Mouse (Mus musculus) layer of hippocampus, adult 11-12 months (tissue): ENCODE results near the gene Bhmt2.

Experiments used
- DNase-seq: peaks from one replicate; pipeline ENCODE4 v3.0.0; 2022; ENCODE audit warnings: low spot score

Gene Bhmt2

DNA sequence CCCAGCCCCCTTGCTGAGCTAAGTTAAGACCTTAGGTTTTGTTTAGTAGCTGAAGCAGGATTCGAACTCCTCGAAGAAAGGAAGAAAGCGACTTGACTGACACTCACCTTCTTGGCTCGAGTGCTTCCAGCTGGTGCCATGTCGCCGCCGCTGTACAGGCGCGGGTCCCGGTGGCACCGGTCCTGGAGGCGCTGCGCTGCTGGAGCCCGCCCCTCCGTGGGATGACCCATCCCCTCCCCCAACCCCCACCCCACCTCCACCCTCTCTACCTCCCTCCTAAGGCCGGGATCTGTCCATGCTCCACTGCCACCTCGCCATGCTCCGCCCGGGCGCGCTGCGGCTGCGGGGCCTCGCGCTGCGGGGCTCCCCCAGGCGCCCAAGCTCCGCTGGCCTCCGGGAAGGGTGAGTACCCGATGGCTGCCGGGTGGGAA lies at the start of gene Bhmt2, which contains the start of gene Dmgdh:
Gene Bhmt2, minus strand, starts transcription at position 172 of the 431 bp plus-strand sequence.
Gene Dmgdh, plus strand, starts transcription at position 303 of the 431 bp plus-strand sequence.
- no peak for DNase-seq

DNA sequence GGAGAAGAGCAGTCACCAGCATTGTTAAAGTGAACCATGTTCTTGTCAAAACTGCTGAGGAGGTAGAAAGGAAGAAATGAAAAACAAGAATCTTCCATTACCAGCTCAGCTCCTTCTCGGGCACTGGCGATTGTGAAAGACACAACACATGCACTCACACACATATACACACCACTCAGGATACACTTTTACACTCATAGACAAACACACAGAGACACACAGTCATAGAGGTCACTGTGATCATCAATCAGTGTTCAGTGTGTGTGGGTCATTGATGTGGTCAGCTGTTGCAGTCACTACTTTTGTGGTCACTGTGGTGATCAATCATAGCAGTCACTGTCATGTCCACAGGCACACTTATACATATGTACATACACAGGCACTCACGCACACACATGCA lies 49.4 kb upstream of the Bhmt2 start:
- DNase-seq = no peak

DNA sequence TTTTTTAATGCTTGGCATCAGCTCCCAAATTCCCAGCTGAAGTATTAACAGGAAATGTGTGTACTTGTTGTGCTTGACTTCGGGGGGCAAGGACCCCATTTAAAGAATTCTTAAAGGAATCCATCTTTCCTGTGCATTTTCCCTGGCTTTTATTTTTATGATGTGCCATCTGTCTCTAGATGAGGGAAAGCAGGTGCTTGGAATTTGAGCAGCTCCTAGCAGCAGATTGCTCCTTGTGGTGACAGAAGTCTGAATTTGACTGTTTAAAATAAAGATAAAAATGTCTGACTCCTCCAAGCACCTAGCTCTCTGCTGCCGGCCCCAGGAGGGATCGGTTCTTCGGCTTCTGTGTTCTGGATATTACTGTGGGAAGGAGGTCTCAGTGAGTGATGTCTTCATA lies 47.8 kb upstream of the Bhmt2 start:
- DNase-seq = peak; percentile 43

DNA sequence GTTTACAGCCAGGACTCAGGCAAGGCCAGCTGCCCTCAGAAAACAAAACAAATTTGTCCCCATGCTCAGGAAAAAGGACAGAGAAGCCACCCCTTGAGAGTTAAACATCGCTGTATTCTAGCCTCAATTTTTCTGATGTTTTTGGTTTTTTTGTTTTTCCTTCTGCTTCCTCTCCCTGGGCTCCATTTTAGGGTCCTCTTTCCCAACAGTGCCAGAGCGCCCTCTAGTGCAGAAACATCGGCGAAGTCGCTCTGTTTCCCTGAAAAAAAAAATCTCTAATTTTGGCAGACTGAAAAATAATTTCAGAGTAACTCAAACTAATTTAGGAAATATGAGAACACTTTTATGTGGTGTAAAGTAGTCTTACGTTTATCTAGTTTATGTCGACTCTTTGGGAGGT lies 44.8 kb upstream of the Bhmt2 start:
- DNase-seq = peak; percentile 68

DNA sequence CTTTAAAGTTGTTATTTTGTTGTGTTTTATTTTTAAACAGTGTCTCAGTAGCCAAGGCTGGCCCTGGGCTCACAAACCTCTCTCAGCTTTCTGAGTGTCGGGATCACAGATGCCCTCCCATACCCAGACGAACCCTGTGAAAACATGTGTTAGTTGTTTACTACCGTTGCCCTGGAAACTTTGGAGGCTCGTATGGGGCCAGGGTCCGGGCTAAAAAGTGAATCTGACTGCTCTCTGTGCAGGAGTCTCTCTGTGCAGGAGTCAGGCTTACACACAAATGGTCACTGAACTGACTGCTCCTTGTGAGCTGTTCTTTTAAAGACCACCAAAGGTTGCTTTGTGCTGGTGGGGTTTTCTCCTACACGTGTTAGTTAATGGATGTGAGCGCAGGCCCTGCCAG lies 43.0 kb upstream of the Bhmt2 start:
- DNase-seq = no peak

DNA sequence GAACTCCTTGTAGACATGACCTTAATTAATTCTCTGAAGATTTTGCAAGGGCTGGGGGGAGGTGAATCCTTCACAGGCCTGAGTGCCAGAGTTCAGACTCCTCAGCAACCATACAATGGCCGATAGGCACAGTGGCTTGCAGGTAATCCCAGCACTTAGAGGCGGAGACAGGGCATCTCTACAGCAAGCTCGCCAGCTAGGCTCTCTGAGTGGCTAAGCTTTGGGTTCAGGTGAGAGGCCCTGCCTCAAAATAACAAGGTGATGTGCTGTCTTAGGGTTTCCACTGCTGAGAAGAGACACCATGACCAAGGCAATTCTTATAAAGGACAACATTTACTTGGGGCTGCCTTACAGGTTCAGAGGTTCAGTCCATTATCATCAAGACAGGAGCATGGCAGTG lies 39.7 kb upstream of the Bhmt2 start:
- DNase-seq = no peak

DNA sequence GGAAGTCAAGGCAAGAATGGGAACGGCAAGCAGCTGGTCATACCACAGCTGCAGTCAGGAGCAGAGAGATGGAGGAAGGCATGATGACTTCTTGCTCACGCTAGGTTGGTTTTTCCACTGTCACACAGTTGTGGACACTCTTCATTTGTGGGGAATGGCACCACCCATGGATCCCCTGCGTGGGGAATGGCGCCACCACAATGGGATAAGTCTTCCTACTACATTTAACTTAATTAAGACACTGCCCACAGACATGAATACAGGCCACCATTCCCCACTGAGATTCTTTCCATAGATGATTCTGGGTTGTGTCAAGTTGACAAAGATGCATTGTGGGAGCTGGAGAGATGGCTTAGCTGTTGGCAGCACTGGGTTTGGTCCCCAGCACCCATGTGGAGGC lies 38.3 kb upstream of the Bhmt2 start:
- DNase-seq = no peak

DNA sequence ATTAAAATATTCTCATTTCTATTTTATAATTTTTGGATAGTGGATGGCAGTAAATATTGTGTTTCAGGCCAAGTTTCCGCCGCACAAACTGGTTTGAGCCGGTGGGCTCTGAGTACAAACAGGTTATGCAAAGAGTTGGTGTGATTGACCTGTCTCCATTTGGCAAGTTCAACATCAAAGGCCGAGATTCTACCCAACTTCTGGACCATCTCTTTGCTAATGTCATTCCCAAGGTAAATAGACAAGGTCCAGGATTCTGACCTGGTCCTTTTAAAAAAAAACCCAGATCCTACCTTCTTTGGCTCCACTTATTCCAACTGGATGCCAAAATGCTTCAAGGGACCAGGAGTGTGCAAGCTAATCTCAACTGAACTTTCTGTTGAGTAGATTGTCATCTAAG lies 37.1 kb upstream of the Bhmt2 start:
- DNase-seq = no peak

DNA sequence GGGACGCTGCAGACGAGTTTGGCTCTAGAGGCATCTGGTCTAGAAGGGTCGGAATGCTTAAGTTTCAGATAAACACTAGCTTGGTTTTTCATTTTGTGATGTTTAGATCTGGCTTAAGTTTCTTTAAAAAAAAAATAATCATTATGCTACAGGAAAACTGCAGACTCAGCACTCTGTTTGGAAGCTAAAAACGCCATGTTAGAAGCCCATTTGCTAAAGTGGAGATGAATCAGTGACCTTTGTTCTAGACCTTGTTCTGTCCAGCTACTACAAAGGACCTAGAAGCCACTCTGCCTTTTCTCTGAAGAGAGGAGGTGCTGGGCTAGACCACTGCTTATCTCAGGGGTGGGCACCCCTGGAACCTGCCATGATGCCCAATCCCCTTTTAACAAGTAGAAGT lies 36.2 kb upstream of the Bhmt2 start:
- no peak for DNase-seq

DNA sequence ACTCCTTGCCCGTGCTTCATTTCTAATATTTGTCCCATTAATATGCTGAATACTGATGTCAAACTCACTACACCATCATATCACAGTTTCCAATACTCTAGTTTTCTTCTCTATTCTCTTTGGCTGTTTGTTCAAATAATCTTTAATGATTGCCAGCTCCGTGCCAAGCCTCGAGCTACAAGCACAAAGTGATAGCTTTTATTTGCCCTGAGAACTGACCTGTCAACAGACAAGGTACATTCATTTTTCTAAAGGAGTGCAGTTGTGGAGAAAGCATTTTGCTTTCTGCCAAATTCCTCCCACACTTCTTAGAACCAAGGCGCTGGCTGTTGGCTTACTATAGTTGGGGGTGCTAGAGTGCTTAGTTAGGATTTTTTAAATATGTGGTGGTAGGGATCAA lies 33.2 kb upstream of the Bhmt2 start:
- no peak for DNase-seq

DNA sequence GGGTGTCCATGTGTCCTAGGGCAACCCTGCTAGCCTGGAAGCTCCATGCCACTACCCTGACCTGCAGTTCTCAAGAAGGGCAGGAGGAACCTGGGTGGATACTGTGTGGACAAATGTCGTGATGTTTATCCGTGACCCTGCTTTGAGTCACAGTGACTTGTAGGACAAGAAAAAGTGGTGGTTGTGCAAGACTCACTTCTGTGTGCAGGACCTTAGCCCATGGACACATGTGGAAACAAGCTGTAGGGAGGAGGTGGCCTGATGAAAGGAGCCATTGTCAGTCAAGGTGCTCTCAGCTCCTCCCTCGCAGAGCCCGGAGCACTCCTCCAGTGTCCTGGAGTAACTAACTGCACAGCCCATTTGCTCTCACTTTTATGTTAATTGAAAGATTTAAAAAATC lies 31.6 kb upstream of the Bhmt2 start:
- DNase-seq = no peak

DNA sequence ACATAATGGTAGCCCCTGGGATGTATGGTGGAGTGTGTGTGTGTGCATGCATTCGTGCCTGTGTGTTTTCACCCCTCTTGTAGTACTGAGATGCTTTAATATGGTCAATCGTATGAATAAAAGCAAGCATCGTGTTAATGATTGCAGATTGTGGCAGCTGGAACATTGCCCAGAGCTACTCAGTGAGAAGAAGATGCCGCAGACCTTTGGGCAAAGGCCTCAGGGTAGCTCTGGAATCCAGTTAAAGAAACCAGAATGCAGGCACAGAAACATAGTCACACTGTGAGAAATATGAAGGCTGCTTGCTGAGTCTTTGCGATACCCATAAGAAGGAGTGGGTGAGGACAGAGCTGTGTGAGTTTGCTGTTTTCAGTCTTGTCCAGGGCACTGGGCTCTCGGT lies 24.8 kb upstream of the Bhmt2 start:
- no peak for DNase-seq

DNA sequence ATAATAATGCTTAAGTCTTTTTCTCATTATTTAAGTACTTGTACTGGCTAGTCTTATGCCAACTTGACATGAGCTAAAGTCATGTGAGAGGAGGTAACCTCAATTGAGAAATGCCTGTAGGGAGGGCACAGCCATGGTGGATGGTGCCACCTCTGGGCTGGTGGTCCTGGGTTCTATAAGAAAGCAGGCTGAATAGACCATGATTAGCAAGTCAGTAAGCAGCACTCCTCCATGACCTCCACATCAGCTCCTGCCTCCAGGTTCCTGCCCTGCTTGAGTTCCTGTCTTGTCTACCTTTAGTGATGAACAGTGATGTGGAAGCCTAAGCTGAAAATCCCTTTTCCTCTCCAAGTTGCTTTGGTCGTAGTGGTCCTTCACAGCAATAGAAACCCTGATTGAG lies 16.7 kb upstream of the Bhmt2 start:
- no peak for DNase-seq

DNA sequence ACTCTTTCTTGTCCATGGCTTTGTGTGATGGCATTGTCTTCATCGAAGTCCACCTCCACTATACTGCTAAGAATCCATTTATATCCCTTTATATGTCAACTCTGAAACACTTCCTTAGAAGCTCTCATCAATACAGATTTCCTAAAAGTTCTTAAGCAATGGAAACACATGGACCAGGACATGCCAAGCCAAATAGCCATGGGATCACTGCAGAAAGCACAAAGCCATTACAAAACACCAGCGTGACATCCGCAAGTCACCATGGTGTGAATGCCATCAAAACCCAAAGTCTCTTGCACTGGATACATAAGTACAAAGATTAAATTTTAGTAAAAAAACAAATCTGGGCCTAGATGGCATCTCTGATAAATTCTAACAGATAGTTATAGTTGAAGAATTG lies 15.5 kb upstream of the Bhmt2 start:
- DNase-seq = no peak

DNA sequence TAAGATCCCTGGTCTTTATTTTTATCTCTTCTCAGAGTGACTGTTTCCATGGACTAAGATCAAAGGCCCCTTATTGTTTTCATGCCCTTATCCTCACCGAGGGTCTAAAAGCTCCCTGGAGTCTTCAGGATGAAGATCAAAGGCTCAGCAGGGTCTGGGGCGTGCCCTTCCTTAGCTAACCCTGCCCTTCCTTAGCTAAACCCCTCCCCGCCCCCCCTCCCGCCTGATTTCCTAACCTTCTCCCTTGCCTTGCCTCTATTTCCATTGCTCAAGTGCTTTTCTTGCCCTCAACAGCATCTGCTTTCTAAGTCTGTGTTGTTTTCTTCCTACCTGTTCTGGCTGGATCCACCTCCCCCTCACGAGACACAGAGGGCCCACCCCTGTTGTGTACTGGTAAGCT lies 13.2 kb upstream of the Bhmt2 start:
- no peak for DNase-seq

DNA sequence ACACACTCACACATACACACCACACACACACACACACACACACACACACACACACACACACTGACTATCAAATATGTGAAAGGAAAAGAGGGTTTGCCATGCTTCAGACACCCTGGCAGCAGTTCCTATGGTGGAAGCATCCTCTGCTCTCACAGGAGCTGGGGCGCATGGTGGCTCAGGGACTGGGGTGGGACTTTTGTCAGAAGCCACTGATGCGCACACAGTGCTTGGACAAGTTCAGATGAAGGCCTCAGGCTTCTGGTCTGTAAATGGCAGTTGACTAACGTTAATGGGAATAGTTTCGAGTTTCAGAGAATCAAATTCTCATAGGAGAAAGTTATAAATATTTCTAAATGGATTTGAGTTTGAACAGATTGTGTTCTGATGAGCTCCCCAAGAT lies 11.1 kb upstream of the Bhmt2 start:
- no peak for DNase-seq

DNA sequence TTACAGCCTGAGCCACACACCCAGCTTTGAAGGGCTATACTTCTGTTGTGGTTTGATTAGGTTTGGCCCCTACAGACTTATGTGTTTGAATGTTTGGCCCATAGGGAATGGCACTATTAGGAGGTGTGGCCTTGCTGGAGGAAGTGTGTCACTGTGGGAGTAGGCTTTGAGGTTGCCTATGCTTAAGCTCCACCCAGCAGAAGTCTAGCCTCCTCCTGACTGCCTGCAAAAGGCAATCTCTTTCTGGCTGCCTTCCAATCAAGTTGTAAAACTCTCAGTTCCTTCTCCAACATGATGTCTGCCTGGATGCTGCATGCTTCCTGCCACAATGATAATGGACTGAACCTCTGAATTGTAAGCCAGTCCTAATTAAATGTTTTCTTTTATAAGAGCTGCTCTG lies 9.2 kb upstream of the Bhmt2 start:
- no peak for DNase-seq

DNA sequence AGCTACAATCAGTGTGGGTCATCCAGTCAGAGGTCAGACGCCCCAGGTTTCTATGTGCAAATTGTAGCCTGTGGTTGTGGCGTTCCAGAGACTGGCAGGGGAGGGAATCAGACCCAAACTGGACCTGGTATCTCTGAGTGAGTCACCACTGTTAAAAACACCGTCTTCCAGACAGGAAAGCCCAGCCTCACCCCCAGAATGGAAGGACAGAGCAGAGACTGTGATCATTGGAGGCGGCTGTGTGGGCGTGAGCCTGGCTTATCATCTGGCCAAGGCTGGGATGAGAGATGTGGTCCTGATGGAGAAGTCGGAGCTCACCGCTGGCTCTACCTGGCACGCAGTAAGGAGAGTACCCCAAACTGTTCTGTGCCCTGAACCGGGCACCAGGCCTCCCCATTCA lies 2.8 kb upstream of the Bhmt2 start:
- DNase-seq = no peak

DNA sequence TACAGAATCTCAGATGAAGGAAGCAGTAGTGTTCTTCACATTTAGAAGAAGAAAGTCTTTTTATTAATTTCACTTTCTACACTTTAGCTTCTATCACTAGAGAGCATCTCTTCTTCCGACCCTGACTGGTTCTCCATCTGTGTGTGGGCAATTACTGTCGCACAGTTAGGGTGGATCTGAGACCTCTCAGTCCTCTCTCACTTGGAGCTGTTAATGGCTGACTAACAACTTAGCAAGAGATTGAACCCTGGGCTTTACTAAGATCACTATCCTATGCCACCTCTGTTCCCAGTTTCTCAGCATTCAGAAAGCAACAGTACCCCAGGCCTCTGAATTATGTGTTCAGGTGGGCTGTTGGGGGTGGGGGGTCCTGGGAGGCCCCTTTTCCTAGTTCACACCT lies 806 bp downstream of the Bhmt2 start:
- DNase-seq = no peak

DNA sequence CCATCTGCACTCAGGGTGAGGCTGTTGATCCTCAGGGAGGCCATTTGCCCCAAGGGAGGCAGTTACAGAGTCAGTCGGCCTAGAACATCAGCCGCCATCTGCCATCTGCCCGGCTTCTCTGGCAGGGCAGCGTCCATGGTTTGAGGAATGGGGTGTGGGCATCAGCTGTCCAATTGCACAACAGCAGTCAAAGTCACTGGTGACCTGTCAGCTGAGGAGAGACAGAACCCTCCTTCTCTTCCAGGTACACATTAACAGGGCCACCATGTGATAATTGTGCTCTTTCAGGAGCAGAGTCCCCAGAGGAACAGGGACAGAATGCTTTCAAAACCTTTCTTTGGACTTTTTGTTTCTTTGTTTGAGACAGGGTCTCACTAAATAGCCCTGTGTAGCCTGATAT lies 1.7 kb downstream of the Bhmt2 start:
- DNase-seq = no peak

DNA sequence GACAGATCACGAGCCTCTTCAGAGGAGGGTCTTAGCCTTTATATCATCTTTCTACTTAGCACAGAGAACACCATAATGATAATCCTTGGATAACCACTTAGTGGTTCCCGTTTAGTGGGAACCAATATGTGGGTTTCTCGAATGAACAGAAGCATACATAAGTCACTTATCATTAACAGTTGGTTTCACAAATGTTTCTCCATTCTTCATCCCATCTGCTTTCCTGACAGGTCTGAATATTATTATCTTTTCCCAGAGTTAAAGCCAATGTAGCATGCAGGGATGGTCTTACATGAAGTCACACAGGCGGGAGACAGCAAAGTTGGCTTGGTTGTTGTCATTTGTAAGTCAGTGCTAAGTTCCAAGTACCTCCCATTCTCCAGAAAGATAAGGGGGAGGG lies 6.5 kb downstream of the Bhmt2 start:
- no peak for DNase-seq

DNA sequence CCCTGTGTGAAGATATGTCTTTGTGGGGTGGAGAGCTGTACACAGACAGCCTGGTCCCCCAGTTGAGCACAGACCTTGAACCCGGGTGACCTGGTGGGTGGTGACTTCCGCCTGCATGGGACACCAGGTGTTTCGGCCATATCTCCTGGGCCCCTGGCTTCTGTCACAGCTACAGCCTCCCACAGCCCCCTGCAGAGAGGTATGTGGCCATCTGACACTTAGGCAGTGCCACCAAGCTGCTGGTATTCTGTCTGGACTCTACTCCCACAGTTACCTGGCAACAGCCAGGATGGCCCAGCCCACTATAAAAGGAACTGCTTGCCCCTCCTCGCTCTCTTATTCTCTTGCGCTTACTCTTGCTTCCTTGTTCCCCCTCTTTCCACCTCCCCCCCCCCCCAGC lies 16.2 kb downstream of the Bhmt2 start:
- no peak for DNase-seq

DNA sequence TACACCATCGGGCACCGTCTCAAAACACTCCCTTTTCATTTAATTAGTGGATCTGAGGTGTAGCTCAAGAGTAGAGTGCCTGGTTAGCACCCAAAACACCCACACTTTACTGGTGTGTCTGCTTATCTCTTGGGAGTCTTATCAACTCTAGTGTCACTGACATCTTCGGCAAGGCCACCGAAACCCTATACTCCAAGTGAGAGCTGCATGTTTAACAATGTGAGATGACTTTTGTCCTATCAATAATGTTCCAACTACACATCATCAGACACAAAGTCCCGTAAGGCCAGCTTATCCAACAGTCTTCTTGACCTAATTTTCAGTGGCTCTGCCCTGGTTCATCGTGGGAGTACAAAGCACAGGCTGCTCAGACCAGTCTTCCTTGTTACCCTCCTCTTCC lies 20.7 kb downstream of the Bhmt2 start:
- no peak for DNase-seq

DNA sequence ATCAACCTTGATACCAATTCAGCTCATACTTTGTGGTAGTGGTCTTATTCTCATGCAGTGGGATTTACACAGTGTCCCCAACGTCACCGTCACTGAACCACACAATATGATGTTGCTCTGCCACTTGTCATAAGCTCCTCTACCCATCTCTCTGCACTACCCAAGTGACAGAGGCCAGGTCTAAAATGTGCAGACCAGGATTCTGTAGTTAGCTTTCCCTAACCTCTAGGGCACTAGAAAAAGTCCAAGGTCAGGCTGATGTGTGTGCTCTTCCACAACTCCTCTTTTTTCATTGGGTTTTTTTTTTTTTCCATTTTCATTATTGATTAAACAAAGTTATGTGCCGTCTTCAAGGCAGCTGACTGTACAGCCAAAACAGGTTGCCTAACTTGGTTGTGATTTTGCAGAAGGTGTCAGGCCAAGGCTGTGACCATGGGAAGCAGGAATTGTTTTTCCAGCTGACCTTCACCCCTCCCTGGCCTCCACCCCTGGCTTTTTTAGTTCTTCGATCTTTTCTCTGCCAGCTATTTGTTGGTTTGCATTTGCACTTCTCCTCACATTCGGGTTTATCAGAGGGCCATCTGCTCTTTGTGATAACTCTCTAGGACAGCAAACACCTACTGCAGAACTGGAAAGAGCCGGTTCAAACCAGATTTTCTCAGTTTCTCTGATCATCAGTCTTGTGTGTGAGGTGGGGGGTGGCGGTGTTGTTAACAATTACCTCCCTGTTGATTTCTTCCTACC lies 25.5 kb downstream of the Bhmt2 start:
- DNase-seq = no peak

DNA sequence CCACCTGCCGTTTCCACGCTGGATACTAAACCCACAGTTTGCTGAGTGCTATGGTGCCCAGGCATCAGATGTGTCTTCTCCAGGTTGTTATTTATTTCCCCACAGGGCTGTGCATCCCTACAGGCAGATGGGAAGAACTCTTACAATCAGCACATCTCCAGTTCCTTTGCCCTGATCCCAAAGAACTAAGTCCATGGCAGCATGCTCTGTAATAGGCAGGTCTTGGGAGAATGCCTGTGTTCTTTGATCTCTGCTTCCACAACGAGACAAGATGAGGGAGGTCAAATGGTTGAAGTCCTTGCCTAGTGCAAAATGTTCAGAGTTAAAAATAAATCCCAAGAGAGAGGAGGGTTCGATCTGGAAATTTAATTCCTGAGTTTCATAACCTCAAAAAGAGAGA lies 34.5 kb downstream of the Bhmt2 start:
- no peak for DNase-seq
